Mouse (Mus musculus) heart, postnatal 36 days (tissue): ENCODE results near the gene Phlda1. TPM values are rescaled to one million over a fixed set of nuclear protein-coding genes. Genes with fewer than 3 reads are reported as not detected.

Experiments used
- total RNA-seq, 2 experiments: library from RNA; stranded (reverse); gene quantifications; 2 replicates each; pipeline ENCODE4 v1.2.3; 2021

The Phlda1 gene
- total RNA-seq, 2 experiments from 2014 or later = 9.8 to 17.3 TPM

Other genes with a start within 250 kb of the Phlda1 start
- gene Bbs10, start 207.6 kb upstream of the Phlda1 start, total RNA-seq = 1 to 10 TPM; 2.2 to 3.0 TPM
- 10 to 100 TPM; 60.7 to 74.5 TPM for gene Nap1l1, start 33.1 kb upstream of the Phlda1 start, total RNA-seq